Mouse (Mus musculus): ENCODE data around the gene Cdh9.

Gene Cdh9

DNA sequence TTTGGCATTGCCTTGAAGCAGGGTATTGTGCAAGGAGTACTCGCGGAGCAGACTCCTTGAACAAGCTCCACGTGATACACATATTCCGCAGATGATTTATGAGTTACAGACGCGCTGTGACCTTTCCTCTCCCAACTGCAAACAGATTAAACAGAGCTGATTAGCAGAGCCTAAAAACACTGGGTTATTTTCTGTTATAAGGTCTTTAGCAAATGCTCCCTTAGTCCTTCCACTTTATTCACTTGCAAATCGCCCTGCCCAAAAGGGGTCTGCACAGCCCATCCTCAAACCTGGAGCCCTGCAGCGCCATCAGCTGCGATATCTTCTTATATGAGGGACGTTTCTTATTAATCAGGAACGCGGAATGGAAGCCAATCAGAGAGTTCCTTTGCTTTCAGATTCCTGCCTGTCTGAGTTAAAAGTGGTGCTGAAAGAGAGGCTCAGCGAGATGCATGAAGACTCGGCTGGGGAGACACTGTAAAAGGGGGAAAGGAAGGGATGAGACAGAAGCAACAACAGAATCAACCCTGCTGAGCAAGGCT, at the start of gene Cdh9:
Gene Cdh9 (plus strand): TSS at position 287 of the 542 bp plus-strand sequence.
- DNase-seq (ENCODE audit: low spot score in 2 of 2), result no peak

DNA sequence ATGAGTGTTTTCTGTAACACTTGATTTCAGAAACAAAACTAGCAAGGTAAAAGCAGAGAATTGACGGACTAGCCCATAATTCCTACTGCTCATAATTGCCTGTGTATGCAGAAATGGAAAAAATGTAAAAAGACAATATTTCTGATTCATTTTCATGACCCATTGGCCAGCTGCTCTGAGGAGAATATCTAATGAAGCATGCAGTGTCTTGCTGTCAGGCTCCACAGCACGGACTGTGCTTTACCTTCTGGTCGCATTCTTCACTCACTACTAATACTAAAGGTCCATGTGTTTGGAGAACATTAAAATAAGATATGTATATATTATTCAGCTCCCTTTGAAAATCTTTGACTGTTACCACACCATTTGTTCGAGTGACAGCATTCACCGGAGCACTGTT, 49.5 kb upstream of the Cdh9 start:
- no peak for DNase-seq (ENCODE audit: low spot score in 2 of 2)

DNA sequence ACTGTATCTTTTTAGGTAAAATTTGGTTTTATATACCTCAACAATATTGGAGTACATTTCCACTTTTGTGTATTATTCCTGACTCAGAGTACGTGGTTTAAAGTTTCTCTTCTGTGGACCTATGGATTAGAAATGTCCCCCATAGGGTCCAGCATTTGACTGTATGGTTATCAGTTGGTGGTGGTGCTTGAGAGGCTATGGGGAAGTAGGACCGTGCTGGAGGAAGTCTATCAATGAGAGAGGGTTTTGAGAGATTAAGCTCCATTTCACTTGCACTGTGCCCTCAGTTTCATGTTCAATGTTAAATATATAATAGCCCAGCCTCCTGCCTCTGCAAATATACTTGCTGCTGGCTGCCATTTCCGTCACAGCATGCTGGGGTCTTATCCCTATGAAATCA, 28.7 kb upstream of the Cdh9 start:
- no peak for DNase-seq (ENCODE audit: low spot score in 2 of 2)

DNA sequence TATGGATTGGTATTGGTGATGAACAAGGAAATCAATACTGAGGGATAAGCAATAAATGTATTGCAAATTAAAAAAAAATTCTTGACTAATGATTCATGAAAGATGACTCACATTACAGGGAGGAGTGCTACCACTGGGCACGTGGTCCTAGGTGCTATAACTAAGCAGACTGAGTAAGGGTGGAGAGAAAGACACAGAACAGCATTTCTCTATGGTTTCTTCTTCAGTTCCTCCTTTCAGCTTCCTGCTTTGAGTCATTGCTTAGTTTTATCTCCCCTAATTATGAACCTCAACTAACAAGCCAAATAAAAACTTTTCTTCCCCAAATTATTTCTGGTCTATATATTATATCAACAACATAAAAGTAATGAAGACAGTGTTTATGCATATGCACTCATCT, 26.2 kb upstream of the Cdh9 start:
- no peak for DNase-seq (ENCODE audit: low spot score in 2 of 2)

DNA sequence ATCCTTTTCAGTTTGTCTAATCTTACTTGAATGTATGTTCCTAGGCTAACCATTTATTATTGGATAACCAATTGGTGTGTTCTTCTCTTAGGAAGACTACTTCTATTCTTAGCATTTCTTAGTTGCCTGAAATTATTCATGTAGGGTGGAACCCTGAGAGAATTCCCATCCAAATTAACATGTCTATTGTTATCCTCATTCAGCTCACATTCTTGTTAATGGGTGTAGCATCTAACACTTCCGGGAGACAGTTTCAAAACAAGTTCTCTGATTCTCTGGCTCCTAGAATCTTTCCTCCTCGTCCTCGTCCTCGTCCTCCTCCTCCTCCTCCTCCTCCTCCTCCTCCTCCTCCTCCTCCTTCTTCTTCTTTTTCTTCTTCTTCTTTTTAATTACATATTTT, 10.5 kb downstream of the Cdh9 start:
- no peak for DNase-seq (ENCODE audit: low spot score in 2 of 2)

DNA sequence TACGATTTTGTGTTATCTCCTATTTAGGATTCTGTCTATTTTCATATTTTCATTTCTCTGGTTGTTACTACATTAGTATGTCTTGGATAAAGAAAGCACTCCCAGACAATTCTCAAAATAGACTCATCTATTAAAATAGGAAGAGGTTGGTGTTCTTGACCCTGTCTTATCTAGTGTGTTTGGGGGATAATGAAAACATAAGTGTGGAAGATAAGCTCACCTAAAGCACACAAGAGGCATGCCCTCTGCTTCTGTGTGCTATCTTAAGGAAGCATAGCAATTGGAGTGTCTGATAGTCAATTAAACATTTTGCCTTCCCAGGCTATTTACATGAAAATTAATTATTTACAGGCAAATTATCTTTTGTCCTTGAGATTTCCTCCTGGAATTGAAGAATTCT, 18.1 kb downstream of the Cdh9 start:
- DNase-seq (ENCODE audit: low spot score in 2 of 2), result no peak

DNA sequence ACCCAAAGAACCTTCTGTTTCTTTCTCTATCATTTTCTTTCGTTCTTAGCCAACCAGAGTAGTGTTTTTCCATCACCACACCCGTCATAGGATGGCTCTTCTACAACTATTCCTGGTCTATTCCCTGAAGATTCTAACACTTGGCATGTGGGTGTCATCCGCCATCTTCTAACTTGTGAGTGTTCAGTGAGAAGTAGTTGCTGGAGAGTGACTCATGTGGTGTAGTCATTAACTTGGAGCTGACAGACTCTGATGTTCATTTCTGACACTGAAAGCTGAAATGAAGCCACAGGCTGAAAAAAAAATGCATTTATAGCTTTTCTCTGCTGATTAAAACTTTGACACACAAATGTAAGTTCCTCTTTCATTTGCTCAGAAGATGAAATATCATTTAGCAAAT, 34.7 kb downstream of the Cdh9 start:
- no peak for DNase-seq (ENCODE audit: low spot score in 2 of 2)

DNA sequence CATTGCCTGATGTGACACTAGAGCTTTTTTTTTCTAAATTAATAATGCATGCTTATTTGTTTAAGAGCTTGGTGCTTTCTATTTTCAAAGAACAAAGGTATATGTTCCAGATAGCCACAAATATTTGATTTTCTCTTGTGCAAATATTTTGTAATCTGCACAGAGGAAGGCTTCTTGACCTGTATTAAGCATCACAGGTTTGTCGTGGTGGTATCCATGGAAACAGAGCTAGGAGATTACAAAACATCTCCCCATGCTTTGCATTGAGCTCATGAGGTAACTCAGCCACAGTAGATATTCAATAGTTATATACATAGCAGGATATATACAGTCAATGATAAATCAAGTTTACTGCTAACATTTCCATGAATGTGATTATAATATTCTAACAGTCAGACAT, 56.0 kb downstream of the Cdh9 start:
- no peak for DNase-seq (ENCODE audit: low spot score in 2 of 2)

DNA sequence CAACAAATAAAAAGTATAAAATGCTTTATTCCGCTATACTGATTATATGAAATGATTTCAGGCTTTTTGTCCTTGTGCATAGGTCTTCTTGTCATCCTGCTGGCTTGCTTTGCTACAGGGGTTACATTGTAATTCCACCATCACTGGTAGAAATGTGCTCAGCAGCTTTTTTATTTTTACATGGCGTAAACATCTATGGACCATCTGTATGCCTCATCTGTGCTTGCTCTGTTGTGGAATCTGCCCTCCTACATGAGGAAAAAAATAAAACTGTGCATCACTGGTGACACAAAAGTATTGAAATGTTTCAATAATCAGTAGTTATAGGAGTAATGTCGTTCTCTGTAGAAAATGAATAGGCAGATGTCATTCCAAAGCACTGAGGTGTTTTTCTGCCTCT, 64.3 kb downstream of the Cdh9 start:
- DNase-seq (ENCODE audit: low spot score in 2 of 2), result no peak

DNA sequence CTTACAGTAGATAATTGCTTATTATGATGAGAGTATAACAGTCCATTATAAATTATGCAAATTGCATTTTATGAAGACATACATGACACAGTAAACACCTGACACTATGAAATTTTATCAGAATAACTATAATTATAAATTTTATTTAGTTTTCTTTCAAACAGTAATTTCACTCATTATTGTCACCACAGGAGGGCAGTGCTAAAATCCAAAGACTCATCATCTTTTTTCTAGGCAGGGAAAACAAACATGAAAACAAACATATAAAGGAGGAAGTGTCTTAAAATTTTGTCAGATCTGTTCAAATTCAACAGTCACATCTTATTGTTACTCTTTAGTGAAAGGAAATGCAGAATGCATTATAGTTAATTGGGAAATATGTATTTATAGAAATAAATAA, 72.7 kb downstream of the Cdh9 start:
- no peak for DNase-seq (ENCODE audit: low spot score in 2 of 2)

DNA sequence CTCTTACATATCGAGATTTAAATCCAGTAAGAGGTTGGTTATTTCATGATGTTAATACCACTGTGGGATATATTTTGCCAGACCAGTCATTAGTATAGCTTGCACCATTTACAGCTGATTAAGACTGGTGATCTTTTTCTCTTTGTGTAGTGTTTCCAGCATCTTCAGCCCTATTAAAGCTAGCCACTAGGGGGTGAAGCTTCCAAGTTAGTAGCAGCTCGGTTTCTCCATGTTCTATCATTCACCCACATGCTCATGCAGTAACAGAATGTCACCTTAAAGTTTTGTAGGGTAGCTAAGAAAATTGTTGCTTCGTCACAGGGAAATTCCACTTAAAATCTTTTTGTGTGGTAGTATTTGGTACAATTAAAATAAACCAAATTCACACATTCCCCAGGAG, 82.2 kb downstream of the Cdh9 start:
- DNase-seq (ENCODE audit: low spot score in 2 of 2), result no peak

DNA sequence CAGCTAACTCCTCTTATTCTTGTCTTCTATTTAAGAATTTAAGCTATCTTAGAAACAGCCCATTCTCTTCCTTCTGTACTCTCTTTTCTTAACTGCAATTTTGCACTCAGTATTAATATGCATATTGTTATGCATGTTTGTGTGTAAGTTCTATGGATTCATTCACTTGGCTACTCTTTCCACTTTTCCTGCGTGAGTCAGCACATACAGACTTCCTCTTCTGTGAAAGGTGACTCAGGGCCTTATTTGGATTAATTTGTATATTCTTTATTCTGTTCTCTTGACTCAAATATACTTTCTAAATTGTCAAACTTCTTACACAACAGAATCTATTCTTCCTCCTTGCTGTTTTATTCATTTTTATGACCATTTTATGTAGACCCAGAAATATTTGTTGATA, 85.5 kb downstream of the Cdh9 start:
- DNase-seq (ENCODE audit: low spot score in 2 of 2), result no peak

DNA sequence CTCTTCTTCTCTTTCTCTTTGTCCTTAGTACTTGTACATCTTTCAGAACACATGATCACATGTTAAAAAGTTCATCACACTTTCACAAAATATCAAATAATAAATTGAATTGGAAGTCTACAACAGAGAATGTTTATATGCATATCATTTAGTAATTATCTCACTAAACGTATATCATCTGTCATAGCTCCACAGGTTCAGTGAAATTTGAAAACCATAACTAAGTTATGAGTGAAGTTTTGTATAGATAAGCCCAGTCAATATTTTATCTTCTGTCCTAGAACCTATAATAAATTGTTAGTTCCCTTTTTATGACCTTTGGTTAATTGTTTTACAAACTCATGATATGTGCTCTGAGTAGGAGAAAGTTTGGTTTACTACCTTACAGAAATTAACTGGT, 106.2 kb downstream of the Cdh9 start:
- no peak for DNase-seq (ENCODE audit: low spot score in 2 of 2)

DNA sequence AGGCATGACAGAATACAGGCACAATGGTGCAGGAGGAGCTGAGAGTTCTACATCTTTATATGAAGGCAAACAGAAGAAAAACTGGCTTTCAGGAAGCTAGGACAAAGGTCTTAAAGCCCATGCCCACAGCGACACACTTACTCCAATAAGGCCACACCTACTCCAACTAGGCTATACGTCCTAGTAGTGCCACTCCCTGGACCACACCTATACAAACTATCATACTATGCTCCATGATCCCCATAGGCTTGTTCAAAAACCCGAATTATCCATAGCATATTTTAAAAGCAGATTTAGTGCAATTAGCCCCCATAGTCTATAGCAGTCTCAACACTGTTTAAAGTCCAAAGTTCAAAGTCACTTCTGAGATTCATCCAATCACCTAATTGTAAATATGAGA, 154.0 kb downstream of the Cdh9 start:
- no peak for DNase-seq (ENCODE audit: low spot score in 2 of 2)

DNA sequence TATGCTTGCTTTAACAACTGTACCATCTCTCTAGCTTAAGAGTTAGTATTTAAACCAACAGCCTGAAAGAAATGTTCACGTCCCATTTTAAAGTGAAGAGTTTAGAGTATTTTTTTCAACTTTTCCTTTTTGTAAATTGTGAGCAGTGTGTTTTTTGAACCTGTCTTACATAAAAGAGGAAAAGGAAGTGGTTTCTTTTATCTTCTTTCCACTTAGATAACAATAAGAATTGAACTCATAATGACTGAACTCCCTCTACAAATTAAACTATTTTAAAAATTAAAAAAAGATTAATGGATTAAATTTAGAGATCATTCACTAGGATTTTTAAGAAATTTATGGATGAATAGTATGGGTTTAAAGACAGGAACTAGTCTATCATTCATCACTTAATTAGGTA, 168.1 kb downstream of the Cdh9 start:
- DNase-seq (ENCODE audit: low spot score in 2 of 2), result no peak

Data from spleen, postnatal 36 days (tissue).